Mouse (Mus musculus): ENCODE measurements around the gene Plekha3.

Plekha3 gene

GRCm38 (mm10) chr2:76674725-76675427 is at the start of gene Plekha3:
Gene Plekha3, plus strand, starts transcription at chr2:76675281.
- peak; percentile 78 for DNase-seq

- DNase-seq = no peak
These were observed 44.8 kb upstream of the Plekha3 start for GRCm38 (mm10) chr2:76630293-76630692.

GRCm38 (mm10) chr2:76631600-76631999 is 43.5 kb upstream of the Plekha3 start:
- no peak for DNase-seq

GRCm38 (mm10) chr2:76639637-76640036 is 35.4 kb upstream of the Plekha3 start:
- DNase-seq = no peak

GRCm38 (mm10) chr2:76643801-76644200 is 31.3 kb upstream of the Plekha3 start:
- DNase-seq = no peak

- DNase-seq = no peak
These were observed 27.6 kb upstream of the Plekha3 start for GRCm38 (mm10) chr2:76647441-76647869.

- DNase-seq = peak; percentile 96
These were observed 27.1 kb upstream of the Plekha3 start, which contains the start of the genes Prkra and Pjvk for GRCm38 (mm10) chr2:76647883-76648570. Gene Prkra, minus strand, starts transcription at chr2:76648015. Gene Pjvk, plus strand, starts transcription at chr2:76648476.

GRCm38 (mm10) chr2:76648666-76649141 is 26.4 kb upstream of the Plekha3 start:
- no peak for DNase-seq

- no peak for DNase-seq
These were observed 22.0 kb upstream of the Plekha3 start for GRCm38 (mm10) chr2:76653070-76653469.

GRCm38 (mm10) chr2:76654646-76655045 is 20.4 kb upstream of the Plekha3 start:
- DNase-seq = no peak

- DNase-seq = no peak
These were observed 19.6 kb upstream of the Plekha3 start for GRCm38 (mm10) chr2:76655444-76655843.

- DNase-seq = no peak
These were observed 19.1 kb upstream of the Plekha3 start for GRCm38 (mm10) chr2:76655982-76656381.

GRCm38 (mm10) chr2:76658551-76658950 is 16.5 kb upstream of the Plekha3 start:
- DNase-seq = no peak

GRCm38 (mm10) chr2:76659419-76659818 is 15.7 kb upstream of the Plekha3 start:
- DNase-seq = no peak

- DNase-seq = no peak
These were observed 9.6 kb upstream of the Plekha3 start for GRCm38 (mm10) chr2:76665531-76665930.

- DNase-seq = no peak
These were observed 7.9 kb upstream of the Plekha3 start for GRCm38 (mm10) chr2:76667200-76667599.

- DNase-seq = no peak
These were observed 3.4 kb upstream of the Plekha3 start for GRCm38 (mm10) chr2:76671641-76672040.

GRCm38 (mm10) chr2:76672134-76672745 is 2.8 kb upstream of the Plekha3 start:
- no peak for DNase-seq

GRCm38 (mm10) chr2:76672966-76673392 is 2.1 kb upstream of the Plekha3 start, which contains the start of gene Fkbp7:
Gene Fkbp7, minus strand, starts transcription at chr2:76673116.
- peak; percentile 90 for DNase-seq

GRCm38 (mm10) chr2:76673472-76674081 is 1.5 kb upstream of the Plekha3 start:
- peak; percentile 78 for DNase-seq

- DNase-seq = no peak
These were observed 370 bp downstream of the Plekha3 start for GRCm38 (mm10) chr2:76675451-76675850.

GRCm38 (mm10) chr2:76675949-76676348 is 868 bp downstream of the Plekha3 start:
- no peak for DNase-seq

All from thymus, postnatal 4 days (tissue).